Mouse (Mus musculus): Measurements from ENCODE around the gene Gprasp2. TPM values are rescaled to one million over a fixed set of nuclear protein-coding genes. Genes with fewer than 3 reads are reported as not detected.
"Not testable (repeated sequence)": the region's sequence is repeated elsewhere in the genome, so short reads cannot be mapped to it uniquely, and the experiment has no call there.

Gene Gprasp2
- 0.09 and 0.34 TPM in 2 replicates for total RNA-seq (2014; rRNA removed)
- 0.16 and 0.17 TPM in 2 replicates for polyA plus RNA-seq (2012; rRNA removed)

- DNase-seq (ENCODE audit: extremely low read depth, low read depth, low spot score); H3K4me1 ChIP-seq (ENCODE audit: control insufficient read depth, insufficient read depth, low read length); H3K9ac ChIP-seq (ENCODE audit: low read depth, low read length); H3K36me3 ChIP-seq (ENCODE audit: control insufficient read depth, insufficient read depth, low read length); H3K79me2 ChIP-seq (ENCODE audit: control insufficient read depth, insufficient read depth, low read length); H3K27me3 ChIP-seq (ENCODE audit: control insufficient read depth, insufficient read depth, low read length); H3K27ac ChIP-seq (replicated peaks; ENCODE audit: insufficient read depth, low read depth, low read length): not testable (repeated sequence)
- WGBS: 6% methylated on average over 28 of the region's 32 CpGs
- H3K4me3 ChIP-seq (ENCODE audit: insufficient read depth, low read depth, low read length): peak within 1 kb of the TSS; percentile 49; the same call in 1 of the 2 replicates
These were observed at the start of gene Gprasp2 for GRCm38 (mm10) chrX:135838521-135839360. Gprasp2 (plus strand) TSS chrX:135839034.

- Histone ChIP-seq H3K4me1 (ENCODE audit: control insufficient read depth, insufficient read depth, low read length) (no peaks in the 10 kb centered on the region), H3K27ac (replicated peaks; ENCODE audit: insufficient read depth, low read depth, low read length) (no peak overlapping the region), H3K4me3 (ENCODE audit: insufficient read depth, low read depth, low read length) (no peak overlapping the region), H3K36me3 (ENCODE audit: control insufficient read depth, insufficient read depth, low read length) (no peaks in the 10 kb centered on the region), H3K27me3 (ENCODE audit: control insufficient read depth, insufficient read depth, low read length) (no peaks in the 10 kb centered on the region), H3K9ac (ENCODE audit: low read depth, low read length) (no peak overlapping the region), H3K79me2 (ENCODE audit: control insufficient read depth, insufficient read depth, low read length) (no peaks in the 10 kb centered on the region)
- DNase-seq (ENCODE audit: extremely low read depth, low read depth, low spot score): no peak
- no peak for TF ChIP-seq POLR2A (IDR thresholded peaks at IDR 0.05; ENCODE audit: extremely low read depth, insufficient read depth, low read length)
- no peak for TF ChIP-seq CTCF (IDR thresholded peaks at IDR 0.05; ENCODE audit: low read depth, low read length)
These were observed 47.3 kb upstream of the Gprasp2 start for GRCm38 (mm10) chrX:135791536-135791935.

- Histone ChIP-seq H3K4me1 (ENCODE audit: control insufficient read depth, insufficient read depth, low read length) (no peaks in the 10 kb centered on the region), H3K9ac (ENCODE audit: low read depth, low read length) (no peak overlapping the region), H3K27me3 (ENCODE audit: control insufficient read depth, insufficient read depth, low read length) (no peaks in the 10 kb centered on the region), H3K4me3 (ENCODE audit: insufficient read depth, low read depth, low read length) (no peak overlapping the region), H3K27ac (replicated peaks; ENCODE audit: insufficient read depth, low read depth, low read length) (no peak overlapping the region), H3K79me2 (ENCODE audit: control insufficient read depth, insufficient read depth, low read length) (no peaks in the 10 kb centered on the region), H3K36me3 (ENCODE audit: control insufficient read depth, insufficient read depth, low read length) (no peaks in the 10 kb centered on the region)
- no peak for TF ChIP-seq POLR2A (IDR thresholded peaks at IDR 0.05; ENCODE audit: extremely low read depth, insufficient read depth, low read length)
- TF ChIP-seq CTCF (IDR thresholded peaks at IDR 0.05; ENCODE audit: low read depth, low read length): no peak
- WGBS: 94% methylated on average over 6 of the region's 6 CpGs
- DNase-seq (ENCODE audit: extremely low read depth, low read depth, low spot score): no peak
These were observed 46.5 kb upstream of the Gprasp2 start for GRCm38 (mm10) chrX:135792326-135792725.

- H3K36me3 ChIP-seq (ENCODE audit: control insufficient read depth, insufficient read depth, low read length); H3K9ac ChIP-seq (ENCODE audit: low read depth, low read length); DNase-seq (ENCODE audit: extremely low read depth, low read depth, low spot score); H3K4me1 ChIP-seq (ENCODE audit: control insufficient read depth, insufficient read depth, low read length); H3K27ac ChIP-seq (replicated peaks; ENCODE audit: insufficient read depth, low read depth, low read length); H3K79me2 ChIP-seq (ENCODE audit: control insufficient read depth, insufficient read depth, low read length); H3K27me3 ChIP-seq (ENCODE audit: control insufficient read depth, insufficient read depth, low read length): not testable (repeated sequence)
- peak overlapping the region; percentile 40; the same call in 1 of the 2 replicates for H3K4me3 ChIP-seq (ENCODE audit: insufficient read depth, low read depth, low read length)
- 4% methylated on average over 22 of the region's 27 CpGs for WGBS
These were observed 43.1 kb upstream of the Gprasp2 start for GRCm38 (mm10) chrX:135795591-135796304.

- H3K4me3 ChIP-seq (ENCODE audit: insufficient read depth, low read depth, low read length): peak overlapping the region; percentile 50; the same call in 1 of the 2 replicates
- H3K36me3 ChIP-seq (ENCODE audit: control insufficient read depth, insufficient read depth, low read length); H3K27ac ChIP-seq (replicated peaks; ENCODE audit: insufficient read depth, low read depth, low read length); H3K27me3 ChIP-seq (ENCODE audit: control insufficient read depth, insufficient read depth, low read length); DNase-seq (ENCODE audit: extremely low read depth, low read depth, low spot score); H3K4me1 ChIP-seq (ENCODE audit: control insufficient read depth, insufficient read depth, low read length); H3K9ac ChIP-seq (ENCODE audit: low read depth, low read length); H3K79me2 ChIP-seq (ENCODE audit: control insufficient read depth, insufficient read depth, low read length): not testable (repeated sequence)
- 2% methylated on average over 26 of the region's 26 CpGs for WGBS
These were observed 42.3 kb upstream of the Gprasp2 start for GRCm38 (mm10) chrX:135796305-135797211.

All from liver, adult 2 months (tissue).